Mouse (Mus musculus): Measurements from ENCODE around the gene Cfap97d1. TPM values are rescaled to one million over a fixed set of nuclear protein-coding genes. Genes with fewer than 3 reads are reported as not detected.

Gene Cfap97d1
- polyA plus RNA-seq (2016; fragmentation: Nextera tagmentation; extraction: Ambion mirVana) = not detected in 2 replicates

GRCm38 (mm10) chr11:101984054-101985025 lies at the start of gene Cfap97d1:
TSS of gene Cfap97d1 (plus strand) at chr11:101984279.
- H3K36me3 ChIP-seq = peaks cover 6% of the 10 kb centered on the region
- H3K27me3 ChIP-seq (ENCODE audit: insufficient read depth, poor library complexity, severe bottlenecking) = peaks cover 18% of the 10 kb centered on the region
- H3K4me3 ChIP-seq = peak within 1 kb of the TSS; percentile 76
- whole genome bisulfite sequencing = 1% methylated on average over 71 of the region's 71 CpGs
- H3K9me3 ChIP-seq = no peaks in the 10 kb centered on the region
- DNase-seq (ENCODE audit: low spot score) = peak; percentile 91
- peaks cover 58% of the 10 kb centered on the region for H3K4me1 ChIP-seq (replicated peaks)
- peak within 1 kb of the TSS; percentile 92 for H3K27ac ChIP-seq

GRCm38 (mm10) chr11:101935743-101936142 lies 48.3 kb upstream of the Cfap97d1 start:
- H3K9me3 ChIP-seq = no peaks in the 10 kb centered on the region
- H3K27me3 ChIP-seq (ENCODE audit: insufficient read depth, poor library complexity, severe bottlenecking) = peaks cover 54% of the 10 kb centered on the region
- H3K36me3 ChIP-seq = no peaks in the 10 kb centered on the region
- DNase-seq (ENCODE audit: low spot score) = no peak
- 89% methylated on average over 3 of the region's 3 CpGs for WGBS
- H3K4me3 ChIP-seq = no peak overlapping the region
- peaks cover 34% of the 10 kb centered on the region for H3K4me1 ChIP-seq (replicated peaks)
- no peak overlapping the region for H3K27ac ChIP-seq

GRCm38 (mm10) chr11:101936421-101936820 lies 47.7 kb upstream of the Cfap97d1 start:
- DNase-seq (ENCODE audit: low spot score) = no peak

GRCm38 (mm10) chr11:101937108-101937507 lies 47.0 kb upstream of the Cfap97d1 start:
- Histone ChIP-seq H3K9me3 (no peaks in the 10 kb centered on the region), H3K36me3 (no peaks in the 10 kb centered on the region), H3K4me3 (peak overlapping the region; percentile 51), H3K4me1 (replicated peaks) (peaks cover 29% of the 10 kb centered on the region), H3K27ac (peak overlapping the region; percentile 81), H3K27me3 (ENCODE audit: insufficient read depth, poor library complexity, severe bottlenecking) (peaks cover 56% of the 10 kb centered on the region)
- under 1% methylated on average over 32 of the region's 32 CpGs for WGBS
- DNase-seq (ENCODE audit: low spot score) = peak; percentile 55

More at GRCm38 (mm10) chr11:101936421-101936820, 47.7 kb upstream of the Cfap97d1 start:
- Histone ChIP-seq H3K4me3 (peak overlapping the region; percentile 51), H3K27ac (no peak overlapping the region), H3K9me3 (no peaks in the 10 kb centered on the region), H3K27me3 (ENCODE audit: insufficient read depth, poor library complexity, severe bottlenecking) (peaks cover 54% of the 10 kb centered on the region), H3K36me3 (no peaks in the 10 kb centered on the region), H3K4me1 (replicated peaks) (peaks cover 34% of the 10 kb centered on the region)
- 25% methylated on average over 7 of the region's 7 CpGs for WGBS

- Histone ChIP-seq H3K4me3 (no peak overlapping the region), H3K9me3 (peaks cover 2% of the 10 kb centered on the region; the same call in 1 of the 2 replicates), H3K27ac (no peak overlapping the region), H3K4me1 (replicated peaks) (peaks cover 14% of the 10 kb centered on the region), H3K36me3 (no peaks in the 10 kb centered on the region), H3K27me3 (ENCODE audit: insufficient read depth, poor library complexity, severe bottlenecking) (peaks cover 22% of the 10 kb centered on the region)
- WGBS = 45% methylated on average over 3 of the region's 3 CpGs
- DNase-seq (ENCODE audit: low spot score) = no peak
Measured at GRCm38 (mm10) chr11:101943055-101943454, 41.0 kb upstream of the Cfap97d1 start.

GRCm38 (mm10) chr11:101946525-101946924 lies 37.6 kb upstream of the Cfap97d1 start:
- 29% methylated on average over 5 of the region's 5 CpGs for WGBS
- peaks cover 2% of the 10 kb centered on the region; the same call in 1 of the 2 replicates for H3K9me3 ChIP-seq
- peak overlapping the region; percentile 35; the same call in 1 of the 2 replicates for H3K27ac ChIP-seq

GRCm38 (mm10) chr11:101950021-101950420 lies 34.1 kb upstream of the Cfap97d1 start:
- Histone ChIP-seq H3K36me3 (no peaks in the 10 kb centered on the region), H3K27ac (no peak overlapping the region), H3K4me1 (replicated peaks) (peaks cover 30% of the 10 kb centered on the region), H3K9me3 (no peaks in the 10 kb centered on the region), H3K27me3 (ENCODE audit: insufficient read depth, poor library complexity, severe bottlenecking) (peaks cover 43% of the 10 kb centered on the region), H3K4me3 (no peak overlapping the region)
- DNase-seq (ENCODE audit: low spot score) = no peak
- WGBS = 95% methylated on average over 5 of the region's 5 CpGs

More at GRCm38 (mm10) chr11:101946525-101946924, 37.6 kb upstream of the Cfap97d1 start:
- H3K36me3 ChIP-seq = no peaks in the 10 kb centered on the region
- peak; percentile 50 for DNase-seq (ENCODE audit: low spot score)
- H3K4me3 ChIP-seq = no peak overlapping the region
- peaks cover 15% of the 10 kb centered on the region for H3K27me3 ChIP-seq (ENCODE audit: insufficient read depth, poor library complexity, severe bottlenecking)
- peaks cover 16% of the 10 kb centered on the region for H3K4me1 ChIP-seq (replicated peaks)

- H3K4me3 ChIP-seq = peak overlapping the region; percentile 3; the same call in 1 of the 2 replicates
Measured at GRCm38 (mm10) chr11:101952541-101953341, 31.3 kb upstream of the Cfap97d1 start.

GRCm38 (mm10) chr11:101953441-101953840 lies 30.6 kb upstream of the Cfap97d1 start:
- H3K4me1 ChIP-seq (replicated peaks) = peaks cover 21% of the 10 kb centered on the region
- 75% methylated on average over 4 of the region's 4 CpGs for WGBS
- H3K36me3 ChIP-seq = no peaks in the 10 kb centered on the region
- no peak for DNase-seq (ENCODE audit: low spot score)
- peaks cover 61% of the 10 kb centered on the region for H3K27me3 ChIP-seq (ENCODE audit: insufficient read depth, poor library complexity, severe bottlenecking)
- 0 out of 2 replicates have a peak overlapping the region, but pooled peaks have one; percentile 20 for H3K27ac ChIP-seq
- no peak overlapping the region for H3K4me3 ChIP-seq
- H3K9me3 ChIP-seq = no peaks in the 10 kb centered on the region

More at GRCm38 (mm10) chr11:101952541-101953341, 31.3 kb upstream of the Cfap97d1 start:
- WGBS = 28% methylated on average over 24 of the region's 24 CpGs
- H3K27me3 ChIP-seq (ENCODE audit: insufficient read depth, poor library complexity, severe bottlenecking) = peaks cover 59% of the 10 kb centered on the region
- H3K36me3 ChIP-seq = no peaks in the 10 kb centered on the region
- DNase-seq (ENCODE audit: low spot score) = no peak
- peaks cover 23% of the 10 kb centered on the region for H3K4me1 ChIP-seq (replicated peaks)
- no peaks in the 10 kb centered on the region for H3K9me3 ChIP-seq
- peak overlapping the region; percentile 62; the same call in 1 of the 2 replicates for H3K27ac ChIP-seq

GRCm38 (mm10) chr11:101957476-101957875 lies 26.6 kb upstream of the Cfap97d1 start:
- peaks cover 78% of the 10 kb centered on the region for H3K27me3 ChIP-seq (ENCODE audit: insufficient read depth, poor library complexity, severe bottlenecking)
- WGBS = 72% methylated on average over 5 of the region's 5 CpGs
- peaks cover 18% of the 10 kb centered on the region for H3K4me1 ChIP-seq (replicated peaks)
- H3K4me3 ChIP-seq = no peak overlapping the region
- no peak overlapping the region for H3K27ac ChIP-seq
- no peak for DNase-seq (ENCODE audit: low spot score)
- H3K36me3 ChIP-seq = no peaks in the 10 kb centered on the region
- H3K9me3 ChIP-seq = no peaks in the 10 kb centered on the region

GRCm38 (mm10) chr11:101963043-101963442 lies 21.0 kb upstream of the Cfap97d1 start:
- Histone ChIP-seq H3K4me1 (replicated peaks) (peaks cover 60% of the 10 kb centered on the region), H3K36me3 (no peaks in the 10 kb centered on the region), H3K9me3 (no peaks in the 10 kb centered on the region), H3K27ac (peak overlapping the region; percentile 84), H3K4me3 (peak overlapping the region; percentile 70), H3K27me3 (ENCODE audit: insufficient read depth, poor library complexity, severe bottlenecking) (peaks cover 95% of the 10 kb centered on the region)
- DNase-seq (ENCODE audit: low spot score) = peak; percentile 40
- 1% methylated on average over 11 of the region's 11 CpGs for WGBS
